Mouse (Mus musculus) embryonic fibroblast, embryonic 13.5 days (primary cell): ENCODE results near the gene Gpr155. TPM values are rescaled to one million over a fixed set of nuclear protein-coding genes. Genes with fewer than 3 reads are reported as not detected.

Experiments used
- H3K27ac ChIP-seq: 2 replicates; pipeline ENCODE4 v1.5.1; 2012; ENCODE audit warnings: low read length, control low read depth, inconsistent platforms; ENCODE audit not compliant: insufficient read depth
- H3K4me1 ChIP-seq: 2 replicates; pipeline ENCODE4 v1.6.1; 2011; ENCODE audit warnings: low read length; ENCODE audit not compliant: control insufficient read depth, insufficient read depth
- H3K4me3 ChIP-seq: 2 replicates; pipeline ENCODE4 v1.5.1; 2011; ENCODE audit warnings: mild to moderate bottlenecking, control low read depth, low read length; ENCODE audit not compliant: insufficient read depth
- CTCF ChIP-seq: IDR thresholded peaks from 2 replicates; pipeline ENCODE4 v1.5.1; 2011; ENCODE audit warnings: mild to moderate bottlenecking, control low read depth, low read length, moderate library complexity, borderline replicate concordance; ENCODE audit not compliant: insufficient read depth
- POLR2A ChIP-seq: IDR thresholded peaks from 2 replicates; pipeline ENCODE4 v1.6.1; 2011; ENCODE audit warnings: low read depth, mild to moderate bottlenecking, control low read depth, low read length, moderate library complexity
- polyA plus RNA-seq: library from polyadenylated mRNA; stranded (reverse); fragments of >200 nt; gene quantifications from 2 replicates; pipeline ENCODE4 v1.2.4, GENCODE M21; 2011; ENCODE audit warnings: low read depth; ENCODE audit not compliant: missing spikeins, insufficient read length

Gene Gpr155
- polyA plus RNA-seq, 1 experiment = 1.8 TPM

- no peak overlapping the region for H3K27ac ChIP-seq
- H3K4me3 ChIP-seq = no peak overlapping the region
- H3K4me1 ChIP-seq = no peaks in the 10 kb centered on the region
- TF ChIP-seq CTCF (no peak), POLR2A (no peak)
Measured at GRCm38 (mm10) chr2:73407662-73408061, 21.3 kb upstream of the Gpr155 start.

DNA sequence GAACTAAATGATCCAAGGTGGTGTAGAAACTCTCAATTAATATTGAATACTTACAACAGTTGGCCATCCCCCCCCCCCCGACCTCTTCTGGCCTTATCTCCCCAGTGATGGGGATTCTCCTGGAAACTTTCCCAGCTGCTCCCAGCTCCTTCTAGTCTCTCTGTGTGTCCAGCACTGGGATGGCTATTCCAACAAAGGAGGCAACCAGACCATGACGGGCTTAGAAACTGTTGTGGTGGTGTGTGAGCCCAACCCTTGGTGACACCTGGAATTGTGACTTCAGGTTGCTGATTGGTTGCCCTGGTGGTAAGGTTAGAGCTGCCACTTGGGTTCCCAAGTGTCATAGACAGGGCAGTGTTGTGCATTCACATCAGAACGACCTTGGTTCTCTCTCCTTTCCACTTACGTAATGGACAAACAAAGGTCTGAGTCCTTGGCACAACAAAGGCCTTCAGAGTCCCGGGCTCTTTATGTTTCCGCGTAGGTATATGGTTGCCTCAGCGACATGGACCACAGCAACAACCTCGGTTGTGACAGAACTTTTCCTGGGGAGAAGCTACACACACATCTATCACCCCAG is 20.1 kb upstream of the Gpr155 start:
- no peaks in the 10 kb centered on the region for H3K4me1 ChIP-seq
- TF ChIP-seq CTCF (no peak), POLR2A (no peak)
- no peak overlapping the region for H3K4me3 ChIP-seq
- no peak overlapping the region for H3K27ac ChIP-seq

- H3K27ac ChIP-seq = no peak overlapping the region
- no peak overlapping the region for H3K4me3 ChIP-seq
- TF ChIP-seq POLR2A (no peak), CTCF (no peak)
- H3K4me1 ChIP-seq = no peaks in the 10 kb centered on the region
Measured at GRCm38 (mm10) chr2:73404980-73405379, 18.6 kb upstream of the Gpr155 start.

DNA sequence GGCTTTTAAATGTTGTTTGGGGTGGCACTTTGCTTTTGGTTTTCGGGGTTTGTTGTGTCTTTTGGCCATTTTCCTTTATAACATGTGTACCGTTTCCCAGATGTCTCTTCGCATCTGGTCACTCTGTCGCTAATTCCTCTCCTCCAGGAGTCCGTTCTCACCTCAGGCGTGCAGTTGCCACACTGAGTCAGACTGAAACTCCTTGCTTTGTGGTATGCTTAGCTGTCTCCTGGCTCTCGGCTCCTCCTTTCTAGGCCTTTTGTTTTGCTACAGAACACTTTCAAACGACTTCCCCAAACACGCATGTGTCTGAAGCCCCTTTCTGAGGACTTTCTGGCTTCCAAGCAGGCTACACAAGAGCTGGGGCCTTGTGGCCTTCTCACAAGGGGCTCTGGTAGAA is 18.1 kb upstream of the Gpr155 start:
- Histone ChIP-seq H3K27ac (no peak overlapping the region), H3K4me3 (no peak overlapping the region), H3K4me1 (no peaks in the 10 kb centered on the region)
- TF ChIP-seq CTCF (no peak), POLR2A (no peak)

GRCm38 (mm10) chr2:73403385-73404013 is 17.1 kb upstream of the Gpr155 start:
- Histone ChIP-seq H3K4me1 (no peaks in the 10 kb centered on the region), H3K27ac (no peak overlapping the region), H3K4me3 (no peak overlapping the region)
- TF ChIP-seq CTCF (no peak), POLR2A (no peak)

DNA sequence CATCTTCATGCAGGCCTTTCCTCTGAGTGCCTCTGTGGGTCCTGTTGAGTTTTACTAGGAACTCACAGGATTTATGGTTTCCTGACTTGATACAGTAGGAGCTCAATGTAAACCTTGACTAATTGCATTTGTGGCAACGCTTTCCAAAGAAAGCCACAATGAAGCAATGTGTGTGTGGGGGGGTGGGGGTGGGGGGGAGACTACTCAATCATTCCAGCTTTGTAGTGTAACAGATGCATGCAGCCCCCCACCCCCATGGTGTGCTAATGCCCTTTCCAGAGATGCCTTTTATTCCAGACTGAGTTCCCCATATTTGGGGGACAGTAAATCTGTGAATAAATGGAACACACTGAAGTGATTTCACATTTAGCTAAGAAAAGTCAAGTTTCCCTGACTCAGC is 15.3 kb upstream of the Gpr155 start:
- no peak overlapping the region for H3K4me3 ChIP-seq
- no peak overlapping the region for H3K27ac ChIP-seq
- no peak for TF ChIP-seq POLR2A
- TF ChIP-seq CTCF = no peak
- no peaks in the 10 kb centered on the region for H3K4me1 ChIP-seq

GRCm38 (mm10) chr2:73397476-73397875 is 11.1 kb upstream of the Gpr155 start:
- Histone ChIP-seq H3K4me3 (no peak overlapping the region), H3K4me1 (no peaks in the 10 kb centered on the region), H3K27ac (no peak overlapping the region)
- TF ChIP-seq POLR2A (no peak), CTCF (no peak)

DNA sequence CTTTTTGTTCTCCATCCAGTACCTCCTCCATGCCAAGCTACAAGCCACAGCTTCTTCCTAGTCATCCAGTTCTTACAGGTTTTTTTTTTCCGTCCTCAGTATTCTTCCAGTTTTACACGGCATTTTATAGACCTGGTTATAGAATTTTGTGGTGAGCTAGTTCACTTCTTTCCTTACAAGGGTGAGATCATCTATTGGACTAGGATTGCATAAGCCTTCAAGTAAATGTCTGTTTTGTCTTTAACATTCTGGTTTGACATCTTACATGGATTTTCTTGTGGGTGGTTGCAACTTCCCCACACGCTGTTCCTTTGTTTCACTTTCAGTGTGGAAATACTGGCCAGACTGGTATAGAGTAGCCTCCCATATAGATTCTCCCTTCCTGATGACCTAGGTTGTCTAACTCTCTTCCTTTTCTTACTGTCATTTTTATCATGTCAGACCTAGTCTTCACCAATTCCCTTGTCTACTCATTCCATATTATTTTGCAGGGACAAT is 10.5 kb upstream of the Gpr155 start:
- TF ChIP-seq CTCF (no peak), POLR2A (no peak)
- peak overlapping the region; percentile 41; the same call in 1 of the 2 replicates for H3K27ac ChIP-seq
- H3K4me3 ChIP-seq = no peak overlapping the region
- H3K4me1 ChIP-seq = no peaks in the 10 kb centered on the region

DNA sequence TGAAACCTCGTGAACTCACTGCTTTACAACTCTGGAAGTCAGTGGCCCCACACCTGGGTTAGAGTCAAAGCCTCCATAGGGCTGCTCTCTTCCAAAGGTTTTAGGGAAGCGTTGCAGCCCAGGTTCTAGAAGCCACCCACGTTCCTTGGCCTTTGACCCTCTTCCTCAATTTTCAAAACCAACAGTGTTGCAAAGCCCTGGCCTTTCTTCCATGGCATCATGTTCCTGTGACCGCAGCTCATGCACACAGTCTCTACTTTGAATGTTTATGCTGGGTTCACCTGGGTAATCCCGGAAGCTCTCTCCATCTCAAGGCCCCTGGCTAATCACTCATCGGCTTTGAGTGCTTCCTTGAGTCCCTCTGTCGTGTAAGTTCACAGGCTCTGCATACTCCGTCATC is 9.1 kb upstream of the Gpr155 start:
- no peak for TF ChIP-seq CTCF
- TF ChIP-seq POLR2A = no peak
- Histone ChIP-seq H3K27ac (no peak overlapping the region), H3K4me1 (no peaks in the 10 kb centered on the region), H3K4me3 (no peak overlapping the region)

DNA sequence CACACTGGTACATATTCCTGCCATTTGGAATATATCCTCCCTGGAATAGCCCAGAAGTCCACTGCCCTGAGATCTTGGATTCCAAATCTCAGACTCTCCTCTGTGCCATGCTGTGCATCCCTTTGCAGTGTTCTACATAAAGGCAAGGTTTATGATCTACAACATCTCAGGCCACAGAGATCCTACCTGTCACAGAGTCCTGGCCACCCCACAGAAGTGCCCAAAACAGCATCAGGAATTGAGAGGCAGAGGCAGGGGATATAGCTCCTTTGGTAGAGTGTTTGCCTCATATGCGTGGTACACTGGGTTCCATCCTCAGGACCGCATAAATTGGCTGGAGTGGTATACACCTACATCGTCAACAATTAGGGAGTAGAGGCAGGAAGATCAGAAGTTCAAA is 8.1 kb upstream of the Gpr155 start:
- no peak overlapping the region for H3K27ac ChIP-seq
- no peaks in the 10 kb centered on the region for H3K4me1 ChIP-seq
- no peak overlapping the region for H3K4me3 ChIP-seq
- no peak for TF ChIP-seq POLR2A
- TF ChIP-seq CTCF = no peak
